Mouse (Mus musculus): ENCODE data around the gene Ugt1a8.
A peak's percentile ranks its signal among the peaks of the same experiment; 100 is the strongest.
"Not testable (repeated sequence)": the region's sequence is repeated elsewhere in the genome, so short reads cannot be mapped to it uniquely, and the experiment has no call there.

Gene Ugt1a8

GRCm38 (mm10) chr1:88109604-88110003 lies 22.0 kb downstream of the Ugt1a8 start:
- not testable (repeated sequence) for DNase-seq

- DNase-seq, result not testable (repeated sequence)
Observed at GRCm38 (mm10) chr1:88112769-88113168, 25.2 kb downstream of the Ugt1a8 start.

- not testable (repeated sequence) for DNase-seq
Observed at GRCm38 (mm10) chr1:88120550-88120949, 32.9 kb downstream of the Ugt1a8 start.

- DNase-seq, result not testable (repeated sequence)
Observed at GRCm38 (mm10) chr1:88121521-88121920, 33.9 kb downstream of the Ugt1a8 start.

- DNase-seq, result not testable (repeated sequence)
Observed at GRCm38 (mm10) chr1:88125827-88126360, 38.3 kb downstream of the Ugt1a8 start.

GRCm38 (mm10) chr1:88129091-88129490 lies 41.5 kb downstream of the Ugt1a8 start:
- DNase-seq, result not testable (repeated sequence)

GRCm38 (mm10) chr1:88130223-88130622 lies 42.6 kb downstream of the Ugt1a8 start:
- not testable (repeated sequence) for DNase-seq

GRCm38 (mm10) chr1:88133908-88134456 lies 46.4 kb downstream of the Ugt1a8 start:
- no peak for DNase-seq

- DNase-seq, result not testable (repeated sequence)
Observed at GRCm38 (mm10) chr1:88134457-88135011, 46.9 kb downstream of the Ugt1a8 start, which contains the start of gene Ugt1a6a. Gene Ugt1a6a, plus strand, starts transcription at chr1:88134809.

GRCm38 (mm10) chr1:88135229-88135904 lies 47.8 kb downstream of the Ugt1a8 start:
- DNase-seq, result not testable (repeated sequence)

GRCm38 (mm10) chr1:88136646-88137045 lies 49.0 kb downstream of the Ugt1a8 start:
- no peak for DNase-seq

GRCm38 (mm10) chr1:88137264-88137663 lies 49.7 kb downstream of the Ugt1a8 start:
- DNase-seq, result no peak

- DNase-seq, result no peak
Observed at GRCm38 (mm10) chr1:88138145-88138544, 50.5 kb downstream of the Ugt1a8 start.

GRCm38 (mm10) chr1:88140492-88140891 lies 52.9 kb downstream of the Ugt1a8 start:
- DNase-seq, result not testable (repeated sequence)

- DNase-seq, result peak; percentile 14
Observed at GRCm38 (mm10) chr1:88143966-88144675, 56.5 kb downstream of the Ugt1a8 start.

GRCm38 (mm10) chr1:88145278-88145677 lies 57.7 kb downstream of the Ugt1a8 start:
- DNase-seq, result not testable (repeated sequence)

- DNase-seq, result not testable (repeated sequence)
Observed at GRCm38 (mm10) chr1:88150133-88150532, 62.5 kb downstream of the Ugt1a8 start.

- DNase-seq, result no peak
Observed at GRCm38 (mm10) chr1:88158430-88158829, 70.8 kb downstream of the Ugt1a8 start.

- no peak for DNase-seq
Observed at GRCm38 (mm10) chr1:88165711-88166110, 78.1 kb downstream of the Ugt1a8 start, which contains the start of gene Ugt1a5. Gene Ugt1a5, plus strand, starts transcription at chr1:88166012.

- not testable (repeated sequence) for DNase-seq
Observed at GRCm38 (mm10) chr1:88172190-88172589, 84.6 kb downstream of the Ugt1a8 start.

- no peak for DNase-seq
Observed at GRCm38 (mm10) chr1:88179657-88180056, 92.0 kb downstream of the Ugt1a8 start.

- DNase-seq, result no peak
Observed at GRCm38 (mm10) chr1:88186325-88186935, 98.8 kb downstream of the Ugt1a8 start.

- no peak for DNase-seq
Observed at GRCm38 (mm10) chr1:88192136-88192535, 104.5 kb downstream of the Ugt1a8 start.
